Mouse (Mus musculus) liver, adult 2 months (tissue): ENCODE measurements around the gene Gins1. TPM values are rescaled to one million over a fixed set of nuclear protein-coding genes. Genes with fewer than 3 reads are reported as not detected.
A peak's percentile ranks its signal among the peaks of the same experiment; 100 is the strongest.

Source experiments
- DNase-seq: peaks from one replicate; pipeline ENCODE4 v3.0.0-alpha.2; 2011; ENCODE audit warnings: low read depth, low spot score; ENCODE audit errors: extremely low read depth
- H3K27ac ChIP-seq: fragments of 200-500 bp; replicated peaks from 2 replicates; pipeline ENCODE4 v1.5.1; 2012; ENCODE audit warnings: low read depth, mild to moderate bottlenecking, control low read depth, inconsistent platforms, low read length; ENCODE audit not compliant: insufficient read depth
- H3K27me3 ChIP-seq: fragments of 200-500 bp; 2 replicates; pipeline ENCODE4 v1.6.1; 2012; ENCODE audit warnings: mild to moderate bottlenecking, moderate library complexity, low read length, inconsistent platforms; ENCODE audit not compliant: control insufficient read depth, insufficient read depth
- H3K36me3 ChIP-seq: fragments of 200-500 bp; 2 replicates; pipeline ENCODE4 v1.6.1; 2012; ENCODE audit warnings: low read length, inconsistent platforms; ENCODE audit not compliant: control insufficient read depth, insufficient read depth
- H3K4me1 ChIP-seq: fragments of 200-500 bp; 2 replicates; pipeline ENCODE4 v1.6.1; 2011; ENCODE audit warnings: low read length; ENCODE audit not compliant: control insufficient read depth, insufficient read depth
- H3K4me3 ChIP-seq: fragments of 200-500 bp; 2 replicates; pipeline ENCODE4 v1.5.1; 2011; ENCODE audit warnings: low read depth, mild to moderate bottlenecking, control low read depth, low read length, moderate library complexity; ENCODE audit not compliant: insufficient read depth
- H3K79me2 ChIP-seq: fragments of 200-500 bp; 2 replicates; pipeline ENCODE4 v1.6.1; 2012; ENCODE audit warnings: inconsistent platforms, mild to moderate bottlenecking, low read length, moderate library complexity; ENCODE audit not compliant: control insufficient read depth, insufficient read depth
- H3K9ac ChIP-seq: fragments of 200-500 bp; 2 replicates; pipeline ENCODE4 v1.6.1; 2012; ENCODE audit warnings: low read depth, mild to moderate bottlenecking, control low read depth, inconsistent platforms, low read length
- CTCF ChIP-seq: fragments of 200-500 bp; IDR thresholded peaks from 2 replicates; pipeline ENCODE4 v1.5.1; 2011; ENCODE audit warnings: low read depth, low read length, control low read depth
- POLR2A ChIP-seq: fragments of 200-500 bp; IDR thresholded peaks from 2 replicates; pipeline ENCODE4 v1.6.1; 2011; ENCODE audit warnings: low read length, control low read depth; ENCODE audit not compliant: insufficient read depth; ENCODE audit errors: extremely low read depth
- WGBS: fragments of 180-500 bp; shearing (Covaris S2); methylation state at CpG from one replicate; pipeline ENCODE4 v1.1.7; 2018; 5-methylcytosine and 5-hydroxymethylcytosine counted together
- polyA plus RNA-seq: library from polyadenylated mRNA; depleted of rRNA; stranded (reverse); fragments of >200 nt; gene quantifications from 2 replicates; pipeline ENCODE4 v1.2.3, GENCODE M21; 2012; rRNA removed
- total RNA-seq: library from RNA; depleted of rRNA; stranded (reverse); fragments of >200 nt; gene quantifications from 2 replicates; pipeline ENCODE4 v1.2.3, GENCODE M21; 2014; rRNA removed

Gene Gins1
- total RNA-seq (4.4 and 5.4 TPM in 2 replicates), polyA plus RNA-seq (2.0 and 2.7 TPM in 2 replicates)

DNA sequence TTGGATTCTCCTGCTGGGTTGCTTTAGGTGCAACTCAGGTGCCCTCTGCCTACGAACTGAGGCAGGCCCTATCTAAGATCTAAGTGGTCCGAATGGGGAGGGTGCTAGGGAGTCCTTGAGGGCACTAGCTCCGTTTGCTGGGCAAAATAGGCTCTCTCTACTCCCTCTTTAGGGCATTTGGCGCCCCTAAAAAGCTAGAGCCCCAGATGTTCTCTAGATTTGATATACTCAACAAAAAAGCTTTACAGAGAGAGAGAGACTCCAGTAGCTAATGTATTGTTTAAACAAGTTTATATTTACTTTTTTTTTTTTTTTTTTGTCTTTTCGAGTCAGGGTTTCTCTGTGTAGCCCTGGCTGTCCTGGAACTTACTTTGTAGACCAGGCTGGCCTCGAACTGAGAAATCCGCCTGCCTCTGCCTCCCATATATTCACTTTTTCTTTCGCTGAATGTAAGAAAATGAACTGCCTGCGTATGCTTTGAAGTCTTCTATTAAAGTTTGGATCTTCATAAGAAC, at the start of gene Gins1:
Gins1 (plus strand) TSS at position 465 of the 515 bp plus-strand sequence.
- Histone ChIP-seq H3K79me2 (peaks cover 3% of the 10 kb centered on the region; the same call in 1 of the 2 replicates), H3K27me3 (no peaks in the 10 kb centered on the region), H3K36me3 (no peaks in the 10 kb centered on the region), H3K27ac (peak within 1 kb of the TSS; percentile 85), H3K4me3 (peak within 1 kb of the TSS; percentile 79), H3K4me1 (peaks cover 4% of the 10 kb centered on the region), H3K9ac (peak within 1 kb of the TSS; percentile 87)
- 28% methylated on average over 9 of the region's 9 CpGs for WGBS
- DNase-seq: no peak
- TF ChIP-seq POLR2A (no peak), CTCF (no peak)

DNA sequence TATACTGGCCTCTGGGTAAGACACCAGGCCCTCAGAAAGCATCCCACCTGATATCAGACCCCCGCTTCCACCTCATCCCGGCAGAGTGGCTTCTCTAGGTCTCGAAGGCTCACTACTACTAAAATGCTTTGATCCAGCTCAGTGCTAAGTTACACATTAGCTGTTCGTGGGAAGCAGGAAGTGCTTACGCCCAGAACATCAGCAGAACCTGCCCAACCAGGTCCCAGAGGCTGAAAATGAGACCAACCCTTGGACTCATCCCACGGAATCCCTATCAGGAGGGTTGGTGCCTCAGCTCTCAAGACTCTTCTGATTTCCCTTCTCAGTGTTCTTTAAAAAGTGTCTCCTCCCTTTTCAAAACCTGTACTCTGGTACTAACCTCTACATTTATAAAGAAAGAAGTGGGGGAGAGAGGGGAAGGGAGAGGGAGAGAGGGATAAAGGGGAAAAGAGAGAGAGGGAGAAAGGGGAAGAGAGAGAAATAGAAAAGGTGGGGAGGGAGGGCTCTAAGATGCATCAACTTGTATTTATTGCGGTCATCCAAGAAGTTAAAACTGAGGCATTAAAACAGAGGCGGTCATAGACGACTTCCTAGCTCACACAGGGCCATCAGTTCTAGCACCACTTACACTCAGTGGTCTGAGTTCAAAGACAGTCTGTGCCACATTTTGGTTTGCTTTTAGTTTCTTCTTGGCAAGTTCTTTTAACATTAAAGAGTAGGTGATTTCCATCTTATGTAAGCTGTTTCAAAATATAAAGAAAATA, 46.3 kb upstream of the Gins1 start:
- Histone ChIP-seq H3K9ac (no peak overlapping the region), H3K79me2 (no peaks in the 10 kb centered on the region; the same call in 1 of the 2 replicates), H3K27me3 (no peaks in the 10 kb centered on the region), H3K4me3 (no peak overlapping the region), H3K27ac (no peak overlapping the region), H3K4me1 (0 out of 2 replicates have a peak, but pooled peaks cover 4% of the 10 kb centered on the region), H3K36me3 (no peaks in the 10 kb centered on the region)
- no peak for TF ChIP-seq CTCF
- no peak for TF ChIP-seq POLR2A
- no peak for DNase-seq
- WGBS: 54% methylated on average over 9 of the region's 9 CpGs

DNA sequence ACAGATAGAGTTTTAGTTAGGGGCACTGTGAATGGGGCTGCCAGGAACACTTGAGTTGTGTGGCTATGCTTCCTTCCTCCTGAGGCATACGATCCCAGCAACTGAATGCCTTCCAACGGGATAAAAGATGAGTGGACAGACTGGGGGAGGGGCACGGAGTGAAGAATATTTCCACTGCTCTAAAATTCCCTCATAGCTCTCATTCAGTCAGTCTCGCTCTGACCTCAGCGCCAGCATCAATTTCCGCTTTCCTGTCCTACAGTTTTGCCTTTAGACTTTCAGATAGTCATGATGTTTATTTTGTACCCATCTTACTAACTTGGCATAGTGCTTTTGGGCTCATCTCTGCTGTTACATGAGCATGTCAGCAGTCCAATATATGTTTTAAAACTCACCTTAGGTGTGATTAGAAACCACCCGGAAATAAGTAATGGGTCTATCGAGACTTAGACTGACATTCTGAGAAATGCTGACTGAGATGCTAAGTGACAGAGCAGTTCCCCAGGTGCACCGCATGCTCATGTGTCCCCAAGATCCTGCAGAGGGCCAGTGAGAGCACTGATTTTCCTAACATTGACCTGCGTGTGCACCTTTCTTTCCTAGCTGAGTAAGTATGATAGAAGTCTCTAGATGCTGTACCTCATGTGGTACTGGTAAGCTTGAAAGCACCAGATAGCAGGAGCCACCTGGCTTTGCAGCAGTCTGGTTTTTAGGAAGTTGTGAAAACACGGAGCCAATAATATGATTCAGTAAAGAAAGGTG, 45.3 kb upstream of the Gins1 start:
- WGBS: 80% methylated on average over 11 of the region's 11 CpGs
- no peak overlapping the region for H3K9ac ChIP-seq
- DNase-seq: no peak
- H3K27me3 ChIP-seq: no peaks in the 10 kb centered on the region
- 0 out of 2 replicates have a peak, but pooled peaks cover 1% of the 10 kb centered on the region for H3K4me1 ChIP-seq
- no peak overlapping the region for H3K27ac ChIP-seq
- no peaks in the 10 kb centered on the region for H3K36me3 ChIP-seq
- TF ChIP-seq CTCF (no peak), POLR2A (no peak)
- no peak overlapping the region for H3K4me3 ChIP-seq
- H3K79me2 ChIP-seq: no peaks in the 10 kb centered on the region; the same call in 1 of the 2 replicates

DNA sequence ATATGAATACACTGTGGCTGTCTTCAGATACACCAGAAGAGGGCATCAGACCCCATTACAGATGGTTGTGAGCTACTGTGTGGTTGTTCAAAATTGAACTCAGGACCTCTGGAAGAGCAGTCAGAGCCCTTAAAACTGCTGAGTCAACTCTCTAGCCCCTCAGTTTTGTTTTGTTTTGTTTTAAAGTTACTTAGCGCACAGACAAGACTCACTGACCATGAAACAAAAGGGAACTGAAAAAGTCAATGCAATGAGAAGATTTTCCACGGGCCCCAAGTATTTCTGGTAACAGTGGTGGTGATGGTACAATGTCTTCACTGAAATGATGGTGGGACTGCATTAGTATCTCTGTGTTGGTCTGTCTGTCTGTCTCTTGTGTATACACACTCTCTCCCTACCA, 44.1 kb upstream of the Gins1 start:
- H3K79me2 ChIP-seq: no peaks in the 10 kb centered on the region; the same call in 1 of the 2 replicates
- H3K4me1 ChIP-seq: no peaks in the 10 kb centered on the region
- H3K36me3 ChIP-seq: no peaks in the 10 kb centered on the region
- peak; percentile 30 for DNase-seq
- TF ChIP-seq POLR2A: no peak
- TF ChIP-seq CTCF: no peak
- H3K27me3 ChIP-seq: no peaks in the 10 kb centered on the region
- H3K9ac ChIP-seq: no peak overlapping the region
- WGBS: 94% methylated on average over 2 of the region's 2 CpGs
- no peak overlapping the region for H3K27ac ChIP-seq
- H3K4me3 ChIP-seq: no peak overlapping the region

DNA sequence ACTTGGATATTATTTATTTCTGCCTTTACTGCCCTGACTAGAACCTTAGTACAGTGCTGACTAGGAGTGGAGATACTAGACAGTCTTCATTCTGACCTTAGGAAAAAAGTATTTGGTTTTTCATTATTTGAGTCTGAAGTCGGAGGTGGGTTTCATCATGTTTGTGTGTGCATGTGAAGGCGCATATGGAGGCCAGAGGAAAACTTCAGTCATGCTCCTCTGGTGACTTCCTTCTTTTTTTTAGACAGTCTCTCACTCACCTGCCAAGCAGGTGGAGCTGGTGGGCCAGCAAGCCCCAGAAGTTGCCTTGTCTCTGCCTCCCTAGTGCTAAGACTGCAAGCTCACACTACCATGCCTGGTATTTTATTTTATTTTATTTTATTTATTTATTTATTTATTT, 38.2 kb upstream of the Gins1 start:
- Histone ChIP-seq H3K27ac (no peak overlapping the region), H3K36me3 (no peaks in the 10 kb centered on the region), H3K27me3 (no peaks in the 10 kb centered on the region), H3K4me3 (no peak overlapping the region), H3K4me1 (no peaks in the 10 kb centered on the region), H3K79me2 (peaks cover 2% of the 10 kb centered on the region; the same call in 1 of the 2 replicates), H3K9ac (no peak overlapping the region)
- 98% methylated on average over 2 of the region's 2 CpGs for WGBS
- no peak for DNase-seq
- no peak for TF ChIP-seq POLR2A
- TF ChIP-seq CTCF: no peak
